Mouse (Mus musculus): ENCODE measurements around the gene Dguok. TPM values are rescaled to one million over a fixed set of nuclear protein-coding genes. Genes with fewer than 3 reads are reported as not detected.

The Dguok gene
- total RNA-seq, 2 experiments from 2014 or later: 14.3 to 14.5 TPM

DNA sequence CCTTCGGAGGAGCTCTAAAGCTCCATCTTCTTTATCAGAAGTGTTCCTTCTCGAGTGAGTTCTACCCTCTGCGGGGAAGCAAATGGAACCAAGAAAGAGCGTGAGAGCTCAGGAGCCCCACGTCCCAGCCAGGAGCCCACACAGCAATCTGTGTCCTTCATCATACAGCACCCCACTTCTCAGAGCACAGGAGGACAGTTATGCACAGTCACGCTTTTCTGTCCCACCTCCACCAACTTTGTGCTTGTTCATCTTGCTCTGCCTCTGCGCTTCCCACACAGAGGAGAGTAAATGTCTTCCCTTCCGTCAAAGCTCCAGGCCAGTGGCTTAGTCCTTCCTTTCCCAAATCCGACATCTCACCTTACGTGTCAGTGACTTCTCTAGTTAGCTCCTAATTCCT lies 7.7 kb downstream of the Dguok start:
- no peak for DNase-seq

DNA sequence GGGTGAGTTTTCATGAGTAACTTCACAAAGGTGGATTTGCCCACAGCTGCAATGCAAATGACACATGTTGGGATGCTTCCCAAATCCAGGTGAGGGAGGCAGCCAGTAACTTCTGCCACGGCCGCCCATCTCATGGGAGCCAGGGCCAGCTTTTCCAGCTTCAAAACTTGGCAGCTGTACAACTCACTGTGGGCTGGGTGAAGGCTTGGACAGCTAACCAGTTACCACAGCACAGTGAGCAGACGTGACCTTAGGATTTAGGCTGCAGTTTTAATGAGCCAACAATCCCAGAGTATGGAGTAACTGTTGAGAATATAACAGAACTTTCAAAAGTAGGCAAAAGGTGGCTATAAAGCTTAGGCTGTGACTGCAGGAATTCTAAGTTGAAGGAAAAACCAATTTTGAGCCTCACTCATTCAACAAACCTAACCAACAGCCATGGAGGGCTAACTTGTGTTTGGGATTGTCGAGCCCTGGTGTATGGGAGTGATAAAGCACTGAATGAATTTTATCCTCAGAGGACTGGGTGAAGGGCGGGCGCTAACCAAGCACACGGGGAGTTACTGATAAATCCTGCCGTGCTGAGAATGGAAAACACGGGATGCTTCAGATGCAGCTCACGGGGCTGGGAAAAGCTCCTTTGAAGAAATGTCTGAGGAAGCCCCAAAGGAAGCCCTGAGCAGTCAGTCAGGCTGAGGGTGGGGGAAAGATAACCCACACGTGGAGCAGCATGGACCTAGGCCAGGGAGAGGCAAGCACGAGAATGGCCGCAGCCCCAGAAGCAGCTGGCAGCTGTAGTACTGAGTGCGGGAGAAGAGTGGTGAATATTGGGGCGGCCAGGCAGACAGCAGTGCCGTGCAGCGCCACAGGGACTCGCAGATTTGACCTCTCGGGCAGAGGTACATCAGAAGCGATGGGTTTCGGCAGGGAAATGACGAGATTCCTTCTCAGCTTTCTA lies 9.7 kb downstream of the Dguok start:
- DNase-seq: peak; percentile 40

DNA sequence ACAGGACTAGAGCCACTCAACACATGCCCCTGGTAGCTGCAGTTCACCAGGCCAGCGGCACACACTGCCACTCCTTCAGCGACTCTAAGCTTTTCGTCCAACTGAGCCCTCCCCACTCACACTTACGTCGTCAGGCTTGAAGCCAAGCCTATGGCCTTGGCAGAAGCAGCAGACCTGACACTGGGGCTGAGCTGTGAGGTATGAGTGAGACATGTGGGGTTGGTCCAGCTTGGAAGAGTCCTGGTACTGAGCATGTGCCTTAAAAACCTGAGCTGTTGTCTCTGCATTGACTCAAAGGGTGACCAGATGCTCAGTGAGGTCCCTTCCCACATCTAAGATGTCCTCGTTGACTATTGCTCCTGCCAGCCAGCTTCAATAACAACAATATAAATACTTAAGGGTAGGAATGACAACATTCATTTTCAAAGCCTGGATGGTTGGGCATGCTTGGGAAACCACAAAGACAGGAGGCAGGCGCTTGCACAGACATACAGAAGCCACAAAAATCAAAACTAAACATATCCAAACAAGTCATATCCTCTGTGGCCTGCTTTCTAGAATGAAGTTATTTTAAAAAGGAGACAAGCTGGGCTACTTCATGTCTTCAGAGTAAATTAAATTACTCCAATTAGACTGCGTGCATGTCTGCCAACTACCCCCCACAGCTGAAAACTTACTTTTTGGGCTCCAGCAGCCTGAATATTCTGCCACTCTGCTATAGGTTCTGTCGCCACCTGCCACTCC lies 10.6 kb downstream of the Dguok start:
- peak; percentile 57 for DNase-seq

DNA sequence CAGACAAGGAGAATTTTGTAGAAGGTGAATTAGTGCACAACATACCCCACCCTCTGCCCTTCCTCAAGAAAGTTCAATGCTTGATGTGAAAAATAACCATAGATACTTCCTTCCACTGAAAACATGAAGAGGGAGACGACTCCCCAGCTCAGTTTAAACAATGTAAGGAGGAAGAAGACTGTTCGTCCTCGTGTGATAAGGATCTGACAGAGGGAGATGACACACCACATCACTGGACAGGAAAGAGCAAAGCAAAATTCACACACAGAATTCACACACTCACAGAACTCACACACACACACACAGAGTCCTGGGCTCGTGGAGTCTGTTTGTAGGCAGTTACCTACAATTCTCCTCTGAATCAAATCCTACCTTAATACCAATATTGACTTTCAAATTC lies 16.1 kb downstream of the Dguok start:
- DNase-seq: no peak

DNA sequence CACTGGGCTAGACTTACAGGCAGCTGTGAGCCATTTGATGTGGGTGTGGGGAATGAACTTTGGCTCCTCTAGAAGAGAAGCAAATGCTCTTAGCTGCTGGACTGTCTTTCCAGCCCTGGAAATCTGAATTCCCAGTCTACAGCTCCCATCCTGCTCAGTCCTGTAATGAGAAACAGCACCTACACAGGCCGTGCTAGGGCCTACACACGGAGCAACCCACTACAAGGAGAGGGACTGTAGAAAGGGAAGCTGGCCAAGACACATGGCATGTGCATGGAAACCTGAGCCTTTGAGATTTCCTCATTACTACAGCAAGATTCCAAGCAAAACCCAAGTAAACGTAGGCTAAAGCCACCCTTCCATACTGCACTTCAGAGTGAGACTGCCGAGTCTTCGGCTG lies 18.6 kb downstream of the Dguok start:
- no peak for DNase-seq

DNA sequence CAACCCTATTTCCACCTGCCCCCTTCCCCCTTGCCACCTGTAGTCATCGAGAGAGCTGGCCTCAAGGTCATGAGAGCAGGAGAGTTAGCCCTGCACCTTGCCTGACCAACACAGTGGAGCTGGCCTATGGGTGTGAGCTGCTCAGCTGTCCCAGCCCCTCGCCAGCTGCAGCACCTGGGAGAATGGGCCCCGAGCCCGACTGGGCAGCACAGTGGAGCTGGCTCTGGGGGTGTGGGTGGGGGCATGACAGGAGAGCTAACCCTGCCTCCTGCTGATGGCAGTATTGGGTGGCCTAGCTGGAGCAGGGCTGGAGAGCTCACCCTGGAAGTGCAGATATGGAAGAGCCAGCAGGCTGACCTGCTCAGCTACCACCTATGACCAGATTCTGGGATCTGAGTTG lies 19.5 kb downstream of the Dguok start:
- peak; percentile 80 for DNase-seq

DNA sequence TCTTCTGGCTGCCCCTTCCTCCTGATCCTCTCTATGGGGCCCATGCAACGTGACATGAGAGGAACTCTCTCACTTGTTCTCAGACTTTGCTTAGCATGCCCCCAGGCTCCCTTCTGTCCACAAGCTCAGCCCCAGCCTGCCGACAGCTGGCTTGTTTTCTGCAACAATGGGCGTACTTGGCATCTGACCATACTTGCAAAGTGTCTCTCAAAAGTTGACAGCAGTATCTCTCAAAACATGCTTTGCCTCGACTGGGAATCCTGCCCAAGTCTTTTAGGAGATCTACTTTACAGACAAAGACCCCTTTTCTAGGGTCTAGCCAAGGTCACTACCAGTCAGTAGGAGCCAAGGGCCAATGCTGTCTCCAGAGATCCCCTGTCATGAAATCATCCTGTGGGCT lies 20.9 kb downstream of the Dguok start:
- no peak for DNase-seq

DNA sequence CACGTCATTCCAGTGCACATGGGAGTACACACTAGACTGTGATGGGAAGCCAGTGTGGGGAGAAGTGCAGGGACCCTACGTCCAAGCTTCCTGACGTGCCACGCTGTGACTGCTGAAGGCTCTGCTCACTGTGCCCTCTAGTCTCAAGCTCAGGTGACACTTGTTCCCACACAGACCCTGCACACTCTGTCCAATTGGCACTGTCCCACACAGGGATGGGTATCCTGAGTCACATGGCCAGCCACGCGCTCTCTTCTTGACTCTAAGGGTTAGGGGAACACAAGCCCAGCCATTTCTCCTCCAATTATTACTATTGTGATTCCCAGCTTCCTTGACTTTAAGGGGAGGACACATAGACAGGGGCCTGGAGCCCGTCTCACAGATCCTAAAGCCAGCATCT lies 23.0 kb downstream of the Dguok start:
- DNase-seq: peak; percentile 48

DNA sequence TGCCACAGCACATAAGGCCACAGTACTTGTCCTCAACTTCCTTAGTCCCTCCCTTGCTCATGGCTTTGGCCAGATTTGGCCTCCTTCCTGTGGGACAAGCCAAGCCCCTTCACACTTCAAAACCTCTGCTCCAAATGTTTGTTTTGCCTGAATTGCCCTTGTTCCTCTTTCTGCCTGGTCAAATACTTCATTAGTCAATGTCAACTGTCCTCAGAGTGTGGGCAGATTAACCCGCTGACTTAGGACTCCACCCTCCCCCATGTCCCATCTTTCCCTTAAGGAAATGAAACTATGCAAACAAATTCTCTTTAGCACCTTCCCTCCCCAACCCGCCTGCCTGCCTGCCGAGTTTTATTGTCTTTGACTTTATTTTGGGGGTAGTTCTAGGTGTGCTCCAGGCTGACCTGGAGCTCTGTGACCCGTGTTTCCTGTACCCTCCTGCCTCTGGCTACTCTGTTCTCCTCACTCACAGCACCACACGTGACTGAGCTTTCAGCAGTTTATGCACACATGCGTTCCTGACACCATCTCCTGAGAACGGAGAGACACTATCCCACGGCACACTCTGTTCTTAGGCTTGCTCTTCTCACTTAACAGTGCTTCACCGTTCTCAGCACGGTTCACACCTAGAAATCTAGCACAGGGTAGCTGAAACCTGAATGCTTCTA lies 24.2 kb downstream of the Dguok start:
- no peak for DNase-seq

DNA sequence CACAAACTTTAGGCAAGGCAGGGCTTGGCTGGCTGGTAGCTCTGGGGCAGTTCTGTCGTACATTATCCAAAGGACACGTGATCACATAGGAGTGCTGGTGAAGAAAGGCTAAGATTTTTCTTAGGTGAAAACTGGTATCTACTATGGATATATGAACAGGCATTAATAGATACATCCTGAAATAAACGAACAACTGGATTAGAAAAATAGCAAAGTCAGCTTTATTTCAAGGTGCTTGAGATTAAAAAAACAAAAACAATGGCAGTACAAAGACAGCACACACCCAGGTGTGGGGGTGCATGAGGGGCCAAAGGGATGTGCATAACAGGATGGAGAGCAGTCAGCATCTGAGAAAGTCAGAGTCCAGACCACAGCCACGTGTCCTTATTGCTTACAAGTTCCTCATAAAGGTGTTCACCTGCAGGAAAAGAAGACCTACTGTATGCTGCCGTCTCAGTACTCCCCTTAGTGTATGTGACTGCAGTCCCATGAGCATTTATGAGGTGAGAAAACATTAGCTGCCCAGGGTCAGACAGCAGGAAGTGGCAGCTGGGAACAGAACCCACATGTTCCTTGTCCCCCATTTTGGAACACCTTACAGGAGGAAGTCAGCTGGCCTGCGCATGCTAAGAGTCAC lies 26.6 kb downstream of the Dguok start:
- no peak for DNase-seq

DNA sequence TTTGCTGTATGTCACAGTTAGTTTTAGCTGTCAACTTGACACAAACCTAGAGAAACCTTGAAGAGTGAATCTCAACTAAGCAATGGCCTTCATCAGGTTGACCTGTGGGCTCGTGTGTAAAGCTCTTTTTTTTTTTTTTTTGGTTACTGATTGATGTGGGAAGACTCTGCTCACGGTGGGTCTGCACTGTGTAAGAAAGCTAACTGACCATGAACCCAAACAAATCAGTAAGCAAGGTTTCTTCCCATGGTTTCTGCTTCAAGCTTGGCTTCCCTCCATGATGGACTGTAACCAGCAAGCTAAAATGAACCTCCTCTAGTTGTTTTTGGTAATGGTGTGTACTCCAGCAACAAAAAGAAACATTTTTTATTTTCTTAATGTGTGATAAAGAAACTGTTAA lies 27.6 kb downstream of the Dguok start:
- no peak for DNase-seq

DNA sequence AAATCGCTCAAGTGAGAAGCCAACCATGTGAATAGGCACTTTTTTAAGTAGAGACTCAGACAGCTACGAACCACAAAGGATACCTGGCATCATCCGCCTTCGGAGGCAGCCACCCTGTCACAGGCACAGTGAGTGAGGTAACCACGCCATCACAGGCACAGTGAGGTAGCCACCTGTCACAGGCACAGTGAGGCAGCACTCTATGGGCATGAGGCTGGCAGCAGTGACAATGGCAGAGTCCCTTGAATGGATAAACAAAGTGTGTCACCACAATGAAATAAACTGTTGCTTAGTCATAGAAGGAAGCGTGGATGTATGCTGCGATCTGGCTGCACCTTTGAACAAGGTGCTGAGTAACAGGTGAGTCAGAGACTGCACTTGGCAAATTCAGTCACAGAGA lies 28.1 kb downstream of the Dguok start:
- no peak for DNase-seq

DNA sequence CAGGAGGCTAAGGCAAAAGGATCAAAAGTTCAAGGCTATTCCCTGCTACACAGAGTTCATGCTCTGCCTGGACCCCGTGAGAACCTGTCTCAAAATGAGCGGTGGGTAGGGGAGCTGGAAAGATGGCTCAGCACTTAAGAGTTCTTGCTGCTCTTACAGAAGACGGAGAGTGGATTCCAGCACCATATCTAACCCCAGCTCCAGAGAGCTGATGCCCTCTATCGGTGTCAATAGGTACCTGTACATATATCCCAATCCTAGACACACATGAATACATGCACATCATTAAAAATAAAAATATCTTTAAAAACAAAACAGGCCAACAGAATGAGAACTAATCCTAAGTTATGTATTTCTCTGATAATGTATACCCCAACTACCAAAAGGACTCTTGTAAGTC lies 28.6 kb downstream of the Dguok start:
- no peak for DNase-seq

DNA sequence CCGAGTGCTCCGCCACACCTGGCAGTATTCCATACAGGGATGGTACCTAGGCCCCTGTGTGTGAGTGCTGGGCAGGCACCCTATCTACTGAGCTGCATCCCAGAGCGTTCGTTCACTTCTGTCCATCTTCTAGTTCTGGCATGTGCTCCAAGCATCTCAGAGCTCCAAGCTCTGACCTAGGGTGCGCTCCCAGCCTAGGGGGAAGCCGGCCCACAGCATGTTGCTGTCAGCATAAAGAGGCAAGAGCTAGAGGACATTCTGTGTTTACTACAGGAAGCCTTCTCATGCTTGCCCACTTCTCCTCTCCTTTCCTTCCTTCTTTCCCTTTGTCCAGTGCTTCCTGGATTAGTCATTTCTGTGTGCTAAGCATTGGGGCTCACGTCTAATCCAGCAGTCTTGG lies 31.3 kb downstream of the Dguok start:
- no peak for DNase-seq

DNA sequence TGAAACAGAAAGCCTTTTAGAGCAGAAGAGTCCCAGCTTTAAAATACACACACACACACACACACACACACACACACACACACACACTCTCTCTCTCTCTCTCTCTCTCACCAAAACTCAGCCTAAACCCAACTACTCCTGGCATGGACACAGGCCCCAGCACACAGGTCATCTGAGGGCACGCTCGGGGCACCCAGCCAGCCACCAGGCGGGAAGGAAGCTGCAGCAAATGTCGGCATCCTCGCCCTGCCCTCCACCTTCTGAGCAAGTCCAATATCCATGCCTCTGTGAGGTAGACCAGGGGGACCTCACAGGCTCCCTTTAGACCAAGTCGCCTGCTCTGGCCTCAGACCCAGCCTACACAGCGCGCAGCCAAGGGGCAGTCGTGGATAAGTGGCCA lies 33.5 kb downstream of the Dguok start:
- peak; percentile 72 for DNase-seq

DNA sequence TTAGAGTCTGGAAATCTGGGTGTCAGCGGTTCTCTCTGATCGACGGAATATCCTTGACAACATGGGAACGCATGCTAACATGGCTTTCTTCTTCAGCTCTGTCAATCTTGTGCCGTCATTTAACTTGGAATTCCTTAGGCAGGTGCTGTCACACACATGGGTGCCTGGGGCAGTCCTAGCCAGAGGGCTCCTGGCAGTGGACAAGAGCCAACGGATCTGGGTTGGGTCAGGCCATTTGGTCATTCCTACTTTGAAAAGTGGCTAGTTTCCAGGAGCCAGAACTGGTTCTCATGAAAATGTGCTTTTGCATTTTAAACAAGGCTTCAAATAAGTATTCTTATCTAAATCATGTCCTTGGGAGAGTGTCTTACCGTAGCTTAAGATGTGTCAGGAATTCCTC lies 35.0 kb downstream of the Dguok start:
- DNase-seq: no peak

DNA sequence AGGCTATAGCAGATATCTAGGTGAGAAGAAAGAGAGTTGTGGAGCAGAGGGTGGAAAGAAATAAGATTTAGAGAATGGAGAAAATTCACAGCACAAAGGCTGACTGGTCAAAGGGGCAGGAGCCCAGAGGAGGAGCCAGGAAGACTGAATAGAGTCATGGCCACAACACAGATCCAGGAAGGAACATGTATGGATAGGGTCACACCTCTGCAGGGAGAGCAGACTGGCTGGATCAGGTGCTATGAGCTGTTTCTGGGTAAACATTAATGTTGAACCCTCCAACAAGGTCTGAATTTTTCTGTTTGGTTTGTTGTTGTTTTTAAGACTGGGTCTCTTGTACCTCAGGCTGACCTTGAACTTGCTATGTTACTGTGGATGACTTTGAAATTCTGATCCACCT lies 42.8 kb downstream of the Dguok start:
- DNase-seq: no peak

DNA sequence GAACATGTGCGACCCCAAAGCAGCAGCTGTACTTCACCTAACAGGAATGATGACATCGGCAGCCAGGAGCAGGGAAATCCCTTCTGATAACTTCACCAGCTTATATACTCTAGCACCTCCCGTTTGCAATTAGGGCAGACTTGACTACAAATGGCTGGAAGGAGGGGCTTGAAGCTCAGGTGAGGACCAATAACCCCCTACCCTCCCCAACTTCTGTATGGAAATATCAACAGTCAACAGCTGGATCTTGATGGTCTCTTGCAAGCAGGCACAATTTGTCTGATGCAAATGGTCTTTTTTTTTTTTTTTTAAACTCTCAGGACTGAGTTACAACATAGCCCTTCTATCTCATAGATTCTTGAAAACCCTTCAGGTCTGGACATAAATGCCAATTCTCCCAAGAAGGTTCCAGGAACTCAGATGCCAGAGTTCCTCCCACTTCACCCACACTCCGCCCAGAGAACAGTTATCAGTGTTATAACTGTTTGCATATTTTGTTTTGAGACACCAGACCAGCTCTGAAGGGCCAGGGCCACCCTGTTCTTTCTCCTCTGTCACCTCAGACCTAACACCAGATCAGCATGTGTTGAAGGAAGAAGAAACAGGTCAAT lies 47.6 kb downstream of the Dguok start, which contains the start of gene Tet3:
Tet3 (minus strand) TSS at position 51 of the 611 bp plus-strand sequence.
- DNase-seq: no peak

DNA sequence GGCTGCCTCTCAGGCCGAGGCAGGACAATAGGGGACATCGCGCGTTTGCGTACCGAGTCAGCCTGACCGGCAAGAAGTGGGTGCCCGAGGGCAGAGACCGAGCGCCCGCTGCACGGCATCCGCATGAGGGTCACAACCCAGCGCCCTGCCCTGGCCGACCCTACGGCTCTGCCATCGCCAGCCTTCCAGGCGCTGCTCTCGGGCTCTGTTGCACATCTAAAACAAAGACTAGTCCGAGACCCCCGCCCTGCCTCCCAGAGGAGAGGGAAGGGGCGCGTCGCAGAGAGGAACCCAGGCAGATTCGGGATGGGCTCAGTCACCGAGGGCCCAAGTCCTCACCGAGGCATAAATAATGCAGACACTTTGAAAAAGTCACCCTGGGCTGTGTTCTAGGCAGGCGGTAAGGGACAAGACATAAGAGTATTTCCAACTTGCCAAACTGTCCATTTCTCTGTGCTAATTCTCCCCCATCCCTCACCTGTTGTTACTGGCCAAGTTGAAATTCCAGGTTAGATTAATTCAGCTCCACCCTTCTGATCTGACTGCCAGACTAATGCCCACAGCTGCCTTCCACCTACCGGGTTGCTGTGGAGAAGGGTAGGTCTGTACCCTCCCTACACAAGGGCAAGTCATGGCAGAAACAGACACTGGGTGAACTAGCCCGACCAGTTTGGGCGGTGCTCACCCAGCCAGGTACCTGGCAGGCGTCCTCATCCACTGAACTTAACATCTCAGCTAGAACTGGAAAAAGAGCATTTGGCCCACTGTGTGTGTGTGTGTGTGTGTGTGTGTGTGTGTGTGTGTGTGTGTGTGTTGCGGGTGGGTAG lies 49.6 kb downstream of the Dguok start:
- no peak for DNase-seq

DNA sequence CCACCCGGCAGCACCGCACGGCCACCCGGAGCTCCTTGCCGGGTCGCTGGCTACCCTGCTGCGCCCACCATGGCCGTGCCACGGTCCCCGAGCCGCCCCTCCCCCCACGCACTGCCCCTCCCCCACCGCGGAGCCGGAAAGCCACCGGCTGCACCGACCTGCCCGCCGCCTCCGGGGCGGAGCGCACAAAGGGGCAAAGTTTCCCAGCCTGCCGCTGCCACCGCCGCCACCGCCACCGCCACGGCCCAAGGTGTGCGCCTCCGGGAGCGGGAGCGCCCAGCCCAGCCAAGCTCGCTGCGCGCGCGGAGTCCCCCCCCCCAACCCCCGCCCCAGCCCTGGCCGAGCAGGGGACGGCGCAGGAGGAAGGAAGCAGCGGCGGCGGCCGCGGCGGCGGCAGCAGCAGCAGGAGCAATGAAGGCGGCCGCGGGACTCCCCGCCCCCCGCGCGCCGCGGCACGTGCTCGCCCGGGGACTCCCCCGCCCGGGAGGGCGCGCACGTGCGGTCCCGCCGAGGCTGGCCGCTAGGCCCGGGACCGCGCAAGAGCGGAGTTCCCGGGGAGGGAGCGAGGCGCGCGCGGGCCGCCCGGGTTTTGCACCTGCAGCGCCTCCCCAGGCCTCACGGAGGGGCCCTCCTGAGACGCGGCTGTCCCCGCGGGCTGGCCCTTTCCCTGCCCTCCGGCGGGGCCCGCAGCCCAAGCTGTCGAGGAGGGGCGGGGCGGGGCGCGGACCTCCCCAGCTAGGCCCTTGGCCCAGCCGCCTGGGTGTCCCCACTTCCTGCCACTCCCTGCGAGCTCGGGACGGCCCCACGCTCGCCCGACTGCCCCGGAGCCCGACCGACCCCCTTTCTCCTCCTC lies 50.4 kb downstream of the Dguok start:
- peak; percentile 83 for DNase-seq

Measured in gastrocnemius, postnatal 25 days (tissue).